Mouse (Mus musculus): ENCODE data around the gene Vmn1r60. TPM values are rescaled to one million over a fixed set of nuclear protein-coding genes. Genes with fewer than 3 reads are reported as not detected.
"Not testable (repeated sequence)": the region's sequence is repeated elsewhere in the genome, so short reads cannot be mapped to it uniquely, and the experiment has no call there.

The Vmn1r60 gene
- not detected for total RNA-seq (2022)

- DNase-seq = not testable (repeated sequence)
Measured at GRCm38 (mm10) chr7:5547217-5547616, at the start of gene Vmn1r60. Gene Vmn1r60 (minus strand): TSS chr7:5547317.

- DNase-seq = not testable (repeated sequence)
Measured at GRCm38 (mm10) chr7:5540770-5541436, 6.2 kb downstream of the Vmn1r60 start.

- DNase-seq = not testable (repeated sequence)
Measured at GRCm38 (mm10) chr7:5493856-5494255, 53.3 kb downstream of the Vmn1r60 start, which contains the start of gene Vmn2r28. Gene Vmn2r28 (minus strand): TSS chr7:5493956.

Other genes with a start within 250 kb of the Vmn1r60 start
- gene Gm5065, start 196.8 kb downstream of the Vmn1r60 start, total RNA-seq (2022) = not detected
- not detected for gene Nlrp2, start 196.3 kb downstream of the Vmn1r60 start, total RNA-seq (2022)
- gene Vmn1r58, start 133.9 kb downstream of the Vmn1r60 start, total RNA-seq (2022) = not detected
- gene Vmn1r59, start 90.5 kb downstream of the Vmn1r60 start, total RNA-seq (2022) = not detected
- gene Vmn2r28, start 53.4 kb downstream of the Vmn1r60 start, total RNA-seq (2022) = not detected
- not detected for gene Vmn1r61, start 66.0 kb upstream of the Vmn1r60 start, total RNA-seq (2022)
- gene Vmn1r62, start 126.3 kb upstream of the Vmn1r60 start, total RNA-seq (2022) = not detected

Data from adrenal gland, adult 8-10 months (tissue).